Mouse (Mus musculus) neural tube, embryonic 15.5 days (tissue): ENCODE data around the gene Psmb7. TPM values are rescaled to one million over a fixed set of nuclear protein-coding genes. Genes with fewer than 3 reads are reported as not detected.

Experiments
- ATAC-seq: fragments of 200-750 bp; cut with Nextera tagmentation; 2 replicates; pipeline ENCODE4 v1.8.0; 2017; ENCODE audit warnings: mild to moderate bottlenecking, moderate TSS enrichment, moderate library complexity; ENCODE audit not compliant: low FRiP score
- H3K27ac ChIP-seq: fragments of 300-500 bp; sonication (generic); replicated peaks from 2 replicates; pipeline ENCODE4 v1.5.1; 2015; ENCODE audit warnings: mild to moderate bottlenecking, inconsistent platforms
- H3K27me3 ChIP-seq: fragments of 300-500 bp; sonication (generic); replicated peaks from 2 replicates; pipeline ENCODE4 v1.6.1; 2015; ENCODE audit warnings: inconsistent platforms
- H3K36me3 ChIP-seq: fragments of 300-500 bp; sonication (generic); 2 replicates; pipeline ENCODE4 v1.6.1; 2015; ENCODE audit warnings: inconsistent platforms
- H3K4me1 ChIP-seq: fragments of 300-500 bp; sonication (generic); 2 replicates; pipeline ENCODE4 v1.6.1; 2015; ENCODE audit warnings: inconsistent platforms
- H3K4me2 ChIP-seq: fragments of 300-500 bp; sonication (generic); 2 replicates; pipeline ENCODE4 v1.6.1; 2015; ENCODE audit warnings: inconsistent platforms, mild to moderate bottlenecking, moderate library complexity
- H3K4me3 ChIP-seq: fragments of 300-500 bp; sonication (generic); replicated peaks from 2 replicates; pipeline ENCODE4 v1.5.1; 2015; ENCODE audit warnings: mild to moderate bottlenecking, inconsistent platforms
- H3K9ac ChIP-seq: fragments of 300-500 bp; sonication (generic); replicated peaks from 2 replicates; pipeline ENCODE4 v1.6.1; 2015; ENCODE audit warnings: mild to moderate bottlenecking, inconsistent platforms
- H3K9me3 ChIP-seq: fragments of 300-500 bp; sonication (generic); replicated peaks from 2 replicates; pipeline ENCODE4 v1.6.1; 2016; ENCODE audit warnings: inconsistent platforms
- WGBS: fragments of 180-500 bp; shearing (Covaris S2); methylation state at CpG from one replicate; pipeline ENCODE4 v1.1.7; 2015; ENCODE audit warnings: mixed read lengths; 5-methylcytosine and 5-hydroxymethylcytosine counted together
- polyA plus RNA-seq: library from polyadenylated mRNA; unstranded; fragments of >200 nt; fragmentation: Nextera tagmentation; extraction: Ambion mirVana; gene quantifications from 2 replicates; pipeline ENCODE4 v1.2.1, GENCODE M21; 2015

The Psmb7 gene
- polyA plus RNA-seq, 1 experiment from 2014 or later = 283 TPM

GRCm38 (mm10) chr2:38661398-38661797 lies 17.5 kb upstream of the Psmb7 start:
- H3K4me2 ChIP-seq = no peak overlapping the region
- H3K36me3 ChIP-seq = no peaks in the 10 kb centered on the region
- WGBS = 2% methylated on average over 1 of the region's 1 CpGs
- H3K9me3 ChIP-seq = no peaks in the 10 kb centered on the region
- no peak overlapping the region for H3K9ac ChIP-seq
- no peak for ATAC-seq
- H3K4me3 ChIP-seq = no peak overlapping the region
- 0 out of 2 replicates have a peak, but pooled peaks cover 7% of the 10 kb centered on the region for H3K4me1 ChIP-seq
- H3K27me3 ChIP-seq = no peaks in the 10 kb centered on the region; the same call in 1 of the 2 replicates
- H3K27ac ChIP-seq = no peak overlapping the region

GRCm38 (mm10) chr2:38658338-38658836 lies 14.5 kb upstream of the Psmb7 start:
- ATAC-seq = peak; percentile 93
- Histone ChIP-seq H3K27ac (peak overlapping the region; percentile 45; the same call in 1 of the 2 replicates), H3K4me2 (peak overlapping the region; percentile 75), H3K4me3 (peak overlapping the region; percentile 44), H3K27me3 (no peaks in the 10 kb centered on the region; the same call in 1 of the 2 replicates), H3K9ac (peak overlapping the region; percentile 41), H3K4me1 (0 out of 2 replicates have a peak, but pooled peaks cover 7% of the 10 kb centered on the region), H3K9me3 (no peaks in the 10 kb centered on the region), H3K36me3 (no peaks in the 10 kb centered on the region)
- WGBS = under 1% methylated on average over 25 of the region's 25 CpGs

- Histone ChIP-seq H3K9ac (no peak overlapping the region), H3K27ac (no peak overlapping the region), H3K4me1 (0 out of 2 replicates have a peak, but pooled peaks cover 7% of the 10 kb centered on the region), H3K4me2 (no peak overlapping the region), H3K36me3 (no peaks in the 10 kb centered on the region), H3K9me3 (no peaks in the 10 kb centered on the region), H3K27me3 (no peaks in the 10 kb centered on the region; the same call in 1 of the 2 replicates), H3K4me3 (no peak overlapping the region)
- 73% methylated on average over 2 of the region's 2 CpGs for WGBS
- no peak for ATAC-seq
Measured at GRCm38 (mm10) chr2:38653694-38654093, 9.8 kb upstream of the Psmb7 start.

GRCm38 (mm10) chr2:38653293-38653619 lies 9.4 kb upstream of the Psmb7 start:
- Histone ChIP-seq H3K4me1 (0 out of 2 replicates have a peak, but pooled peaks cover 4% of the 10 kb centered on the region), H3K4me3 (no peak overlapping the region), H3K27me3 (no peaks in the 10 kb centered on the region; the same call in 1 of the 2 replicates), H3K9me3 (no peaks in the 10 kb centered on the region), H3K4me2 (no peak overlapping the region), H3K27ac (no peak overlapping the region), H3K36me3 (no peaks in the 10 kb centered on the region), H3K9ac (no peak overlapping the region)
- no peak for ATAC-seq
- 95% methylated on average over 5 of the region's 5 CpGs for WGBS

GRCm38 (mm10) chr2:38652565-38653292 lies 8.8 kb upstream of the Psmb7 start:
- Histone ChIP-seq H3K36me3 (no peaks in the 10 kb centered on the region), H3K27me3 (no peaks in the 10 kb centered on the region; the same call in 1 of the 2 replicates), H3K27ac (no peak overlapping the region), H3K9me3 (no peaks in the 10 kb centered on the region), H3K4me1 (peaks cover under 1% of the 10 kb centered on the region; the same call in 1 of the 2 replicates), H3K9ac (no peak overlapping the region), H3K4me2 (no peak overlapping the region), H3K4me3 (no peak overlapping the region)
- WGBS = 63% methylated on average over 10 of the region's 10 CpGs
- no peak for ATAC-seq

- 71% methylated on average over 7 of the region's 7 CpGs for WGBS
- Histone ChIP-seq H3K36me3 (no peaks in the 10 kb centered on the region), H3K9ac (no peak overlapping the region), H3K27me3 (no peaks in the 10 kb centered on the region; the same call in 1 of the 2 replicates), H3K4me3 (no peak overlapping the region), H3K9me3 (no peaks in the 10 kb centered on the region), H3K27ac (no peak overlapping the region), H3K4me1 (peaks cover 6% of the 10 kb centered on the region), H3K4me2 (no peak overlapping the region)
- ATAC-seq = no peak
Measured at GRCm38 (mm10) chr2:38652098-38652497, 8.2 kb upstream of the Psmb7 start.

- Histone ChIP-seq H3K36me3 (no peaks in the 10 kb centered on the region), H3K27me3 (no peaks in the 10 kb centered on the region), H3K4me1 (peaks cover 9% of the 10 kb centered on the region), H3K9me3 (no peaks in the 10 kb centered on the region), H3K9ac (no peak overlapping the region), H3K27ac (no peak overlapping the region), H3K4me2 (no peak overlapping the region), H3K4me3 (no peak overlapping the region)
- 92% methylated on average over 1 of the region's 1 CpGs for WGBS
- ATAC-seq = no peak
Measured at GRCm38 (mm10) chr2:38650340-38650739, 6.5 kb upstream of the Psmb7 start.

- peaks cover 22% of the 10 kb centered on the region for H3K4me1 ChIP-seq
- no peaks in the 10 kb centered on the region for H3K9me3 ChIP-seq
- no peaks in the 10 kb centered on the region for H3K36me3 ChIP-seq
- 70% methylated on average over 7 of the region's 7 CpGs for WGBS
- H3K27ac ChIP-seq = 0 out of 2 replicates have a peak overlapping the region, but pooled peaks have one; percentile 45
- H3K4me3 ChIP-seq = no peak overlapping the region
- ATAC-seq = no peak
- H3K4me2 ChIP-seq = no peak overlapping the region
- H3K27me3 ChIP-seq = no peaks in the 10 kb centered on the region
- no peak overlapping the region for H3K9ac ChIP-seq
Measured at GRCm38 (mm10) chr2:38647661-38648060, 3.8 kb upstream of the Psmb7 start.

- Histone ChIP-seq H3K9ac (no peak overlapping the region; the same call in 1 of the 2 replicates), H3K27me3 (no peaks in the 10 kb centered on the region)
- 47% methylated on average over 8 of the region's 8 CpGs for WGBS
Measured at GRCm38 (mm10) chr2:38647201-38647606, 3.3 kb upstream of the Psmb7 start.

GRCm38 (mm10) chr2:38645936-38646335 lies 2.0 kb upstream of the Psmb7 start:
- Histone ChIP-seq H3K4me3 (no peak overlapping the region), H3K9me3 (no peaks in the 10 kb centered on the region), H3K36me3 (peaks cover 10% of the 10 kb centered on the region), H3K9ac (no peak overlapping the region), H3K4me1 (peaks cover 26% of the 10 kb centered on the region), H3K4me2 (no peak overlapping the region), H3K27ac (no peak overlapping the region), H3K27me3 (no peaks in the 10 kb centered on the region)
- no peak for ATAC-seq
- 0% methylated on average over 3 of the region's 3 CpGs for WGBS

More at GRCm38 (mm10) chr2:38647201-38647606, 3.3 kb upstream of the Psmb7 start:
- Histone ChIP-seq H3K27ac (0 out of 2 replicates have a peak overlapping the region, but pooled peaks have one; percentile 45), H3K36me3 (no peaks in the 10 kb centered on the region), H3K4me1 (peaks cover 26% of the 10 kb centered on the region), H3K4me3 (no peak overlapping the region), H3K9me3 (no peaks in the 10 kb centered on the region), H3K4me2 (no peak overlapping the region)
- peak; percentile 45 for ATAC-seq

GRCm38 (mm10) chr2:38641761-38642160 lies 2.1 kb downstream of the Psmb7 start:
- H3K36me3 ChIP-seq = peaks cover 40% of the 10 kb centered on the region
- H3K4me2 ChIP-seq = no peak overlapping the region
- H3K27ac ChIP-seq = no peak overlapping the region
- WGBS = 97% methylated on average over 1 of the region's 1 CpGs
- H3K4me1 ChIP-seq = peaks cover 17% of the 10 kb centered on the region
- H3K9ac ChIP-seq = no peak overlapping the region
- no peaks in the 10 kb centered on the region for H3K9me3 ChIP-seq
- no peaks in the 10 kb centered on the region for H3K27me3 ChIP-seq
- no peak overlapping the region for H3K4me3 ChIP-seq
- no peak for ATAC-seq

- Histone ChIP-seq H3K9ac (no peak overlapping the region), H3K27ac (no peak overlapping the region), H3K36me3 (peaks cover 75% of the 10 kb centered on the region), H3K4me2 (no peak overlapping the region), H3K27me3 (no peaks in the 10 kb centered on the region), H3K4me3 (no peak overlapping the region), H3K9me3 (no peaks in the 10 kb centered on the region), H3K4me1 (peaks cover 6% of the 10 kb centered on the region)
- no peak for ATAC-seq
- WGBS = 78% methylated on average over 4 of the region's 4 CpGs
Measured at GRCm38 (mm10) chr2:38637716-38638267, 6.1 kb downstream of the Psmb7 start.
